Mouse (Mus musculus): ENCODE results near the gene Slc46a1. TPM values are rescaled to one million over a fixed set of nuclear protein-coding genes. Genes with fewer than 3 reads are reported as not detected.

The Slc46a1 gene
- polyA plus RNA-seq, 2 experiments = 14.8 to 19.9 TPM

- 32% methylated on average over 5 of the region's 5 CpGs for WGBS
- TF ChIP-seq POLR2A (IDR thresholded peaks at IDR 0.05; ENCODE audit: borderline replicate concordance, extremely low read depth, insufficient read depth, insufficient read length) = no peak
- DNase-seq (ENCODE audit: low spot score) (no peak), ATAC-seq (ENCODE audit: low FRiP score, low read depth) (no peak)
- Histone ChIP-seq H3K9ac (ENCODE audit: low read depth, low read length, severe bottlenecking) (no peak overlapping the region), H3K27ac (replicated peaks; ENCODE audit: low read depth, low read length) (no peak overlapping the region), H3K9me3 (ENCODE audit: control insufficient read depth, low read length) (no peaks in the 10 kb centered on the region), H3K36me3 (ENCODE audit: control insufficient read depth, insufficient read depth, low read length) (no peaks in the 10 kb centered on the region), H3K4me3 (replicated peaks; ENCODE audit: low read length) (no peak overlapping the region), H3K4me2 (replicated peaks; ENCODE audit: low read depth, low read length, severe bottlenecking) (no peak overlapping the region), H3K27me3 (ENCODE audit: control insufficient read depth, insufficient read depth, low read length) (no peaks in the 10 kb centered on the region), H3K4me1 (ENCODE audit: control insufficient read depth, insufficient read depth, low read length) (no peaks in the 10 kb centered on the region)
Measured at GRCm38 (mm10) chr11:78455308-78455707, 10.2 kb upstream of the Slc46a1 start.

DNA sequence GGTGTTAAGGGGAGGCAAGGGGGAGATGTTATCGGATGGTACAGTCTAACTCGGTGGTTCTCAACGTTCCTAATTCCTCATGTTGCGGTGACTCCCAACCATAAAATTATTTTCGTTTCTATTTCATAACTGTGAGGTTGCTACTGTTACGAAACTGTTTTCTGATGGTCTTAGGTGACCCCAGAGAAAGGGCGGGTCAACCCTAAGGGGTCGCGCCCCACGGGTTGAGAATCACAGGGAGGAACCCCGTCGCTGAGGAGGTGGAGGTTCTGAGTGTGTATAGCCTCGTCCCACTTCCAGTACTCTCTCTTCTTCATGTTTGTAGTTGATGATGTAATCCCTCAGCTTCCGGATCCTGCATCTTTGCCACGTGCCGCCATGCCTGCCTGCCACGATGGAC, 6.8 kb upstream of the Slc46a1 start:
- no peak overlapping the region for H3K27ac ChIP-seq (replicated peaks; ENCODE audit: low read depth, low read length)
- no peak for TF ChIP-seq POLR2A (IDR thresholded peaks at IDR 0.05; ENCODE audit: borderline replicate concordance, extremely low read depth, insufficient read depth, insufficient read length)
- H3K36me3 ChIP-seq (ENCODE audit: control insufficient read depth, insufficient read depth, low read length) = no peaks in the 10 kb centered on the region
- H3K9ac ChIP-seq (ENCODE audit: low read depth, low read length, severe bottlenecking) = no peak overlapping the region
- no peak overlapping the region for H3K4me2 ChIP-seq (replicated peaks; ENCODE audit: low read depth, low read length, severe bottlenecking)
- H3K27me3 ChIP-seq (ENCODE audit: control insufficient read depth, insufficient read depth, low read length) = no peaks in the 10 kb centered on the region
- DNase-seq (ENCODE audit: low spot score) (no peak), ATAC-seq (ENCODE audit: low FRiP score, low read depth) (no peak)
- H3K4me3 ChIP-seq (replicated peaks; ENCODE audit: low read length) = no peak overlapping the region
- no peaks in the 10 kb centered on the region for H3K4me1 ChIP-seq (ENCODE audit: control insufficient read depth, insufficient read depth, low read length)
- H3K9me3 ChIP-seq (ENCODE audit: control insufficient read depth, low read length) = no peaks in the 10 kb centered on the region
- WGBS = 83% methylated on average over 17 of the region's 17 CpGs

- no peak overlapping the region for H3K27ac ChIP-seq (replicated peaks; ENCODE audit: low read depth, low read length)
- no peaks in the 10 kb centered on the region for H3K36me3 ChIP-seq (ENCODE audit: control insufficient read depth, insufficient read depth, low read length)
- ATAC-seq (ENCODE audit: low FRiP score, low read depth) (no peak), DNase-seq (ENCODE audit: low spot score) (no peak)
- H3K4me3 ChIP-seq (replicated peaks; ENCODE audit: low read length) = no peak overlapping the region
- no peak for TF ChIP-seq POLR2A (IDR thresholded peaks at IDR 0.05; ENCODE audit: borderline replicate concordance, extremely low read depth, insufficient read depth, insufficient read length)
- H3K4me2 ChIP-seq (replicated peaks; ENCODE audit: low read depth, low read length, severe bottlenecking) = no peak overlapping the region
- no peak overlapping the region for H3K9ac ChIP-seq (ENCODE audit: low read depth, low read length, severe bottlenecking)
- 71% methylated on average over 1 of the region's 1 CpGs for WGBS
- no peaks in the 10 kb centered on the region for H3K27me3 ChIP-seq (ENCODE audit: control insufficient read depth, insufficient read depth, low read length)
- peaks cover 10% of the 10 kb centered on the region for H3K4me1 ChIP-seq (ENCODE audit: control insufficient read depth, insufficient read depth, low read length)
- H3K9me3 ChIP-seq (ENCODE audit: control insufficient read depth, low read length) = no peaks in the 10 kb centered on the region
Measured at GRCm38 (mm10) chr11:78461894-78462293, 3.6 kb upstream of the Slc46a1 start.

- no peak for TF ChIP-seq POLR2A (IDR thresholded peaks at IDR 0.05; ENCODE audit: borderline replicate concordance, extremely low read depth, insufficient read depth, insufficient read length)
- WGBS = 74% methylated on average over 5 of the region's 5 CpGs
- DNase-seq (ENCODE audit: low spot score) (no peak), ATAC-seq (ENCODE audit: low FRiP score, low read depth) (no peak)
- H3K36me3 ChIP-seq (ENCODE audit: control insufficient read depth, insufficient read depth, low read length) = no peaks in the 10 kb centered on the region
- H3K9ac ChIP-seq (ENCODE audit: low read depth, low read length, severe bottlenecking) = no peak overlapping the region
- no peak overlapping the region for H3K4me2 ChIP-seq (replicated peaks; ENCODE audit: low read depth, low read length, severe bottlenecking)
- H3K27me3 ChIP-seq (ENCODE audit: control insufficient read depth, insufficient read depth, low read length) = no peaks in the 10 kb centered on the region
- no peak overlapping the region for H3K27ac ChIP-seq (replicated peaks; ENCODE audit: low read depth, low read length)
- H3K4me1 ChIP-seq (ENCODE audit: control insufficient read depth, insufficient read depth, low read length) = peaks cover 13% of the 10 kb centered on the region
- H3K9me3 ChIP-seq (ENCODE audit: control insufficient read depth, low read length) = no peaks in the 10 kb centered on the region
- H3K4me3 ChIP-seq (replicated peaks; ENCODE audit: low read length) = no peak overlapping the region
Measured at GRCm38 (mm10) chr11:78462669-78463068, 2.8 kb upstream of the Slc46a1 start.

DNA sequence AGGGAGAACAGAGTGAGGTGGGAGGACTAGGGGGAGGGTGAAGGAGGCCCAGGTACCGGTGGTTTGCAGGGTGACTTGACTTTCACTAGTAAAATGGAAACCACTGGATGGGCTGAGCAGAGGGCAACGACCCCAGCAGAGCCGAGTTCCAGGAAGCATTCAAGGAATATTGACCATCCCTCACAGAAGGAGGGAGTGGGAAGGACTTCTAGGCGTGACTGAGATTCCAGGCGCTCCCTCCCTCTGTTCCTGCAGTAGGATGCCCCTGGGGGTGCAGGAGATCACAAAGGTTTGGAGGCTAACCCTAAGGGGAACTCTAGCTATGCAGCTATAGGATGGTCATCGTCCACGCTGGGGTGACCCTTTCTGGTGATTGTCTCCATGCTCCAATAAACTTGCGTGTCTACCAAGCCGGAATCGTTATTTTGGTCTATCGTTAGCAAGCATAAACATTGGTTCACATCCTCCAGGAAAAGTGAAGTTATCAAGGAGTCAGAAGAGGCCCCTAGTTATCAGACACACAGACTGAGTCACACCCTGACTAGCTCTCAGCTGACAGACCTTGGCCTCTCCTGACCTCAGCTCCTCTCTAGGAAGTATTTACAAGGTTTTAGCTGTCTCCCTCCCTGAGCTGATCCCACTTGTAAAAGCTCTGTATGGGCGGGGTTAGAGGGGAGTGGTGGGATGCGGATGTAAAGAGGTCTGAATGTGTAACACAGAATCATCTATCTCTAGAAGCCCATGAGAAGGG, 2.0 kb upstream of the Slc46a1 start:
- Histone ChIP-seq H3K9ac (ENCODE audit: low read depth, low read length, severe bottlenecking) (no peak overlapping the region), H3K4me1 (ENCODE audit: control insufficient read depth, insufficient read depth, low read length) (peaks cover 13% of the 10 kb centered on the region), H3K27me3 (ENCODE audit: control insufficient read depth, insufficient read depth, low read length) (no peaks in the 10 kb centered on the region), H3K36me3 (ENCODE audit: control insufficient read depth, insufficient read depth, low read length) (no peaks in the 10 kb centered on the region), H3K9me3 (ENCODE audit: control insufficient read depth, low read length) (no peaks in the 10 kb centered on the region), H3K27ac (replicated peaks; ENCODE audit: low read depth, low read length) (no peak overlapping the region), H3K4me2 (replicated peaks; ENCODE audit: low read depth, low read length, severe bottlenecking) (no peak overlapping the region), H3K4me3 (replicated peaks; ENCODE audit: low read length) (no peak overlapping the region)
- WGBS = 52% methylated on average over 13 of the region's 13 CpGs
- no peak for TF ChIP-seq POLR2A (IDR thresholded peaks at IDR 0.05; ENCODE audit: borderline replicate concordance, extremely low read depth, insufficient read depth, insufficient read length)
- DNase-seq (ENCODE audit: low spot score) (no peak), ATAC-seq (ENCODE audit: low FRiP score, low read depth) (no peak)
